In the genomic region with DNA sequence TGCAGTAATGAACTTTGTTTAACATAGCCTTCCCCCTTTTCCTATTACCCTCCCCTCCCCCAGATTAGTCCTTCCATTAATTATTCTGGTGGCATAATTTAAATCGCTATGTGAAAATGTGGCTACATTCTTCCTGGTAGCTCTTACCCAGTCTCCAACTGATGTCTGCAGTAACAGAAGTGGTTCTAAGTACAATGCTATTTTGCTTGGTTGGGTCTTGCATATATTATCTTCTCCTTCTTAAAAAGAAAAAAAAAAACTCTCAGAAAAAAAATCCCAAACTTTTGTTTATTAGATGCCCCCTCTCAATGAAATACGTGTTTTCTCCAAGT, we compare ENCODE assay signal across 8 mouse cellular contexts.
DNase-seq lines count a peak whose midpoint lies in the region; ATAC-seq and TF ChIP-seq lines count a peak whose summit lies in the region.

No protein-coding gene starts in this region.

- no peak overlapping the region for H3K27ac ChIP-seq in limb, embryonic 12.5 days
- H3K27ac ChIP-seq in limb, embryonic 10.5 days: no peak overlapping the region
- H3K27ac ChIP-seq in hindbrain, postnatal 0 days: peak overlapping the region; percentile 93
- peak overlapping the region; percentile 96 for H3K27ac ChIP-seq in neural tube, embryonic 14.5 days (ENCODE audit: low read depth, low read length)

- H3K4me3 ChIP-seq in limb, embryonic 12.5 days (replicated peaks): no peak overlapping the region
- no peak overlapping the region for H3K4me3 ChIP-seq in limb, embryonic 10.5 days
- peak overlapping the region; percentile 37 for H3K4me3 ChIP-seq in hindbrain, postnatal 0 days (ENCODE audit: low read length)
- peak overlapping the region; percentile 40 for H3K4me3 ChIP-seq in neural tube, embryonic 14.5 days (ENCODE audit: low read depth, low read length)

- H3K9ac ChIP-seq in limb, embryonic 12.5 days (replicated peaks): no peak overlapping the region
- H3K9ac ChIP-seq in hindbrain, postnatal 0 days (replicated peaks; ENCODE audit: low read length): peak overlapping the region; percentile 59
- peak overlapping the region; percentile 52 for H3K9ac ChIP-seq in neural tube, embryonic 14.5 days (replicated peaks; ENCODE audit: low read depth, low read length)

- no peaks in the 10 kb centered on the region for H3K36me3 ChIP-seq in limb, embryonic 12.5 days
- H3K36me3 ChIP-seq in limb, embryonic 10.5 days: no peaks in the 10 kb centered on the region
- no peaks in the 10 kb centered on the region for H3K36me3 ChIP-seq in hindbrain, postnatal 0 days (ENCODE audit: insufficient read depth, low read length)
- H3K36me3 ChIP-seq in neural tube, embryonic 14.5 days (ENCODE audit: control insufficient read depth, insufficient read depth, low read length): no peaks in the 10 kb centered on the region

- peaks cover 28% of the 10 kb centered on the region; the same call in 1 of the 2 replicates for H3K4me1 ChIP-seq in limb, embryonic 12.5 days (replicated peaks)
- H3K4me1 ChIP-seq in limb, embryonic 10.5 days: peaks cover 32% of the 10 kb centered on the region
- H3K4me1 ChIP-seq in hindbrain, postnatal 0 days (ENCODE audit: insufficient read depth, low read length): no peaks in the 10 kb centered on the region
- H3K4me1 ChIP-seq in neural tube, embryonic 14.5 days (ENCODE audit: control insufficient read depth, insufficient read depth, low read length): 0 out of 2 replicates have a peak, but pooled peaks cover 7% of the 10 kb centered on the region

- no peaks in the 10 kb centered on the region for H3K27me3 ChIP-seq in limb, embryonic 12.5 days
- H3K27me3 ChIP-seq in limb, embryonic 10.5 days (ENCODE audit: low read depth, poor library complexity, severe bottlenecking): no peaks in the 10 kb centered on the region
- no peaks in the 10 kb centered on the region for H3K27me3 ChIP-seq in hindbrain, postnatal 0 days (ENCODE audit: insufficient read depth, low read length)
- no peaks in the 10 kb centered on the region for H3K27me3 ChIP-seq in neural tube, embryonic 14.5 days (ENCODE audit: control insufficient read depth, insufficient read depth, low read length)

- ATAC-seq in cerebellum, adult (ENCODE audit: insufficient number of reproducible peaks, low FRiP score, low TSS enrichment): 0 out of 2 replicates have a peak, but pooled peaks have one; percentile 2
- ATAC-seq in limb, embryonic 12.5 days (ENCODE audit: insufficient number of reproducible peaks, insufficient read depth, low FRiP score, low TSS enrichment, low read depth): no peak
- ATAC-seq in hindbrain, postnatal 0 days: no peak
- no peak; the same call in 1 of the 2 replicates for ATAC-seq in neural tube, embryonic 14.5 days (ENCODE audit: low read depth)
- no peak for ATAC-seq in monocyte, adult 5-6 weeks (replicated peaks; ENCODE audit: insufficient number of reproducible peaks, low FRiP score, low TSS enrichment, poor library complexity, severe bottlenecking)

- TF ChIP-seq CTCF in hindbrain, postnatal 0 days (IDR thresholded peaks at IDR 0.05; ENCODE audit: low read depth): no peak

- 86% methylated on average over 2 of the region's 2 CpGs for WGBS in limb, embryonic 12.5 days
- 90% methylated on average over 2 of the region's 2 CpGs for WGBS in limb, embryonic 10.5 days
- 7% methylated on average over 2 of the region's 2 CpGs for WGBS in hindbrain, postnatal 0 days
- 27% methylated on average over 2 of the region's 2 CpGs for WGBS in neural tube, embryonic 14.5 days

- no peak for DNase-seq in cerebellum, postnatal 10 days
- DNase-seq in limb, embryonic 10.5 days (ENCODE audit: low spot score): no peak
- DNase-seq in hindbrain, postnatal 0 days (ENCODE audit: low spot score): no peak
- no peak for DNase-seq in Muller cell, postnatal 12 days (ENCODE audit: inconsistent ontology term)

- peak overlapping the region; percentile 35 for H3K4me2 ChIP-seq in limb, embryonic 12.5 days
- H3K4me2 ChIP-seq in hindbrain, postnatal 0 days (ENCODE audit: low read depth, low read length): peak overlapping the region; percentile 60
- H3K4me2 ChIP-seq in neural tube, embryonic 14.5 days (ENCODE audit: low read depth, low read length): peak overlapping the region; percentile 51

- no peaks in the 10 kb centered on the region for H3K9me3 ChIP-seq in limb, embryonic 12.5 days
- no peaks in the 10 kb centered on the region for H3K9me3 ChIP-seq in limb, embryonic 10.5 days (replicated peaks)
- no peaks in the 10 kb centered on the region for H3K9me3 ChIP-seq in hindbrain, postnatal 0 days (ENCODE audit: low read length)
- H3K9me3 ChIP-seq in neural tube, embryonic 14.5 days (ENCODE audit: control insufficient read depth, low read length): no peaks in the 10 kb centered on the region

Comparison
In these comparisons a context has a peak if more than half of its experiments do, and no peak if none do; other contexts are left out.
1. H3K27ac ChIP-seq: peak in hindbrain, postnatal 0 days (single experiment) and neural tube, embryonic 14.5 days (single experiment); none in limb, embryonic 12.5 days (single experiment) and limb, embryonic 10.5 days (single experiment).
2. H3K4me3 ChIP-seq: peak in hindbrain, postnatal 0 days (single experiment) and neural tube, embryonic 14.5 days (single experiment); none in limb, embryonic 12.5 days (single experiment) and limb, embryonic 10.5 days (single experiment).
3. Peak in every context shown above with its lines, with median percentiles within 50 percentile points of each other: H3K4me2 ChIP-seq.